Mouse (Mus musculus) thymus, postnatal 14 days (tissue): ENCODE measurements around the gene Map3k1.

Experiments used
- DNase-seq: peaks from one replicate; pipeline ENCODE4 v3.0.0; 2021

Map3k1 gene

GRCm38 (mm10) chr13:111789420-111790065, 19.2 kb downstream of the Map3k1 start:
- peak; percentile 41 for DNase-seq

GRCm38 (mm10) chr13:111788882-111789281, 19.9 kb downstream of the Map3k1 start:
- DNase-seq: no peak

- DNase-seq: peak; percentile 72
These were observed 20.8 kb downstream of the Map3k1 start for GRCm38 (mm10) chr13:111787857-111788619.

- no peak for DNase-seq
These were observed 22.2 kb downstream of the Map3k1 start for GRCm38 (mm10) chr13:111786584-111786983.

- no peak for DNase-seq
These were observed 25.3 kb downstream of the Map3k1 start for GRCm38 (mm10) chr13:111783451-111783850.

- DNase-seq: no peak
These were observed 29.3 kb downstream of the Map3k1 start for GRCm38 (mm10) chr13:111779471-111779870.

- no peak for DNase-seq
These were observed 30.2 kb downstream of the Map3k1 start for GRCm38 (mm10) chr13:111778606-111779005.

GRCm38 (mm10) chr13:111777865-111778264, 30.9 kb downstream of the Map3k1 start:
- no peak for DNase-seq

- no peak for DNase-seq
These were observed 31.6 kb downstream of the Map3k1 start for GRCm38 (mm10) chr13:111777179-111777578.

GRCm38 (mm10) chr13:111772075-111772474, 36.7 kb downstream of the Map3k1 start:
- DNase-seq: no peak

GRCm38 (mm10) chr13:111771232-111771631, 37.6 kb downstream of the Map3k1 start:
- DNase-seq: peak; percentile 80

- DNase-seq: no peak
These were observed 38.0 kb downstream of the Map3k1 start for GRCm38 (mm10) chr13:111770776-111771175.

- peak; percentile 70 for DNase-seq
These were observed 46.3 kb downstream of the Map3k1 start for GRCm38 (mm10) chr13:111762526-111762925.

GRCm38 (mm10) chr13:111756986-111757385, 51.8 kb downstream of the Map3k1 start:
- DNase-seq: no peak

GRCm38 (mm10) chr13:111755937-111756336, 52.9 kb downstream of the Map3k1 start:
- no peak for DNase-seq

GRCm38 (mm10) chr13:111755377-111755776, 53.4 kb downstream of the Map3k1 start:
- no peak for DNase-seq

- no peak for DNase-seq
These were observed 55.5 kb downstream of the Map3k1 start for GRCm38 (mm10) chr13:111753321-111753720.

GRCm38 (mm10) chr13:111748301-111749062, 60.3 kb downstream of the Map3k1 start:
- no peak for DNase-seq

GRCm38 (mm10) chr13:111746831-111747230, 62.0 kb downstream of the Map3k1 start:
- no peak for DNase-seq

GRCm38 (mm10) chr13:111745216-111745615, 63.6 kb downstream of the Map3k1 start:
- peak; percentile 51 for DNase-seq

GRCm38 (mm10) chr13:111744233-111745000, 64.4 kb downstream of the Map3k1 start:
- no peak for DNase-seq

- DNase-seq: peak; percentile 68
These were observed 66.7 kb downstream of the Map3k1 start for GRCm38 (mm10) chr13:111741991-111742615.
